Mouse (Mus musculus) liver, embryonic 11.5 days (tissue): Measurements from ENCODE around the gene Vwf. TPM values are rescaled to one million over a fixed set of nuclear protein-coding genes. Genes with fewer than 3 reads are reported as not detected.

ENCODE experiments used
- ATAC-seq: fragments of 200-750 bp; cut with Nextera tagmentation; replicated peaks from 2 replicates; pipeline ENCODE4 v1.8.0; 2017; ENCODE audit warnings: moderate number of reproducible peaks, mild to moderate bottlenecking, moderate TSS enrichment, moderate library complexity; ENCODE audit not compliant: low FRiP score
- DNase-seq: peaks from one replicate; pipeline ENCODE4 v3.0.0-alpha.2; 2017; ENCODE audit warnings: low spot score
- H3K27ac ChIP-seq: fragments of 300-500 bp; sonication (generic); 2 replicates; pipeline ENCODE4 v1.5.1; 2014; ENCODE audit warnings: mild to moderate bottlenecking, low read depth, low read length, control low read depth
- H3K27me3 ChIP-seq: fragments of 300-500 bp; sonication (generic); replicated peaks from 2 replicates; pipeline ENCODE4 v1.6.1; 2014; ENCODE audit warnings: low read length, mixed read lengths; ENCODE audit not compliant: control insufficient read depth, insufficient read depth
- H3K36me3 ChIP-seq: fragments of 300-500 bp; sonication (generic); 2 replicates; pipeline ENCODE4 v1.6.1; 2014; ENCODE audit warnings: mild to moderate bottlenecking, low read length, moderate library complexity, mixed read lengths; ENCODE audit not compliant: control insufficient read depth, insufficient read depth
- H3K4me1 ChIP-seq: fragments of 300-500 bp; sonication (generic); replicated peaks from 2 replicates; pipeline ENCODE4 v1.6.1; 2014; ENCODE audit warnings: low read length, mixed read lengths; ENCODE audit not compliant: control insufficient read depth, insufficient read depth
- H3K4me2 ChIP-seq: fragments of 300-500 bp; sonication (generic); 2 replicates; pipeline ENCODE4 v1.6.1; 2014; ENCODE audit warnings: mild to moderate bottlenecking, control low read depth, moderate library complexity
- H3K4me3 ChIP-seq: fragments of 300-500 bp; sonication (generic); 2 replicates; pipeline ENCODE4 v1.5.1; 2014; ENCODE audit warnings: low read depth, low read length, control low read depth
- H3K9ac ChIP-seq: fragments of 300-500 bp; sonication (generic); 2 replicates; pipeline ENCODE4 v1.6.1; 2014; ENCODE audit warnings: low read depth, low read length, control low read depth
- H3K9me3 ChIP-seq: fragments of 300-500 bp; sonication (generic); 2 replicates; pipeline ENCODE4 v1.6.1; 2016; ENCODE audit warnings: low read length, inconsistent platforms, mixed read lengths; ENCODE audit not compliant: control insufficient read depth
- WGBS: fragments of 180-500 bp; shearing (Covaris S2); extraction: QIAGEN DNeasy Blood & Tissue Kit; methylation state at CpG from one replicate; pipeline ENCODE4 v1.1.7; 2014; 5-methylcytosine and 5-hydroxymethylcytosine counted together
- polyA plus RNA-seq: library from polyadenylated mRNA; unstranded; fragments of >200 nt; fragmentation: Nextera tagmentation; extraction: Ambion mirVana; gene quantifications from 2 replicates; pipeline ENCODE4 v1.2.1, GENCODE M21; 2014

Gene Vwf
- polyA plus RNA-seq, 1 experiment from 2014 or later = 32.4 TPM

DNA sequence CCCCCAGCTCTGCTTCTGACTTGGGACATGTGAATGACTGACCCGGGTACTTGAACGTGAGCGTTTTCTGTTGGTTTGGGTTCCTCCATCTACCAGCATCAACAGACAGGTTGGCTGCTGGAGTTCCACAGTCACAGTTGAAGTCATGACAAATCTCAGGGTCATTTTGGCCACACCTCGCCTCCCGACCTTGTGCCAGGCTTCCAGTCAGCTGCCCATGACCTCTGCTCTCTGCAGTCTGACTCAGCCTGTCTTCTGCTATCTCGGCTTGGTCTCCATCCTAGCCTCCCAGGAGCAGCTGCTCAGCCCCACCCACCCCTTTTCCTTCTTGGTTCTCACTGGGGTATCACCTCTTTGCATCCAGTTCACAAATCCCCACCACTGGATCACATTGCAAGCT is 182.9 kb downstream of the Vwf start:
- no peaks in the 10 kb centered on the region for H3K27me3 ChIP-seq

DNA sequence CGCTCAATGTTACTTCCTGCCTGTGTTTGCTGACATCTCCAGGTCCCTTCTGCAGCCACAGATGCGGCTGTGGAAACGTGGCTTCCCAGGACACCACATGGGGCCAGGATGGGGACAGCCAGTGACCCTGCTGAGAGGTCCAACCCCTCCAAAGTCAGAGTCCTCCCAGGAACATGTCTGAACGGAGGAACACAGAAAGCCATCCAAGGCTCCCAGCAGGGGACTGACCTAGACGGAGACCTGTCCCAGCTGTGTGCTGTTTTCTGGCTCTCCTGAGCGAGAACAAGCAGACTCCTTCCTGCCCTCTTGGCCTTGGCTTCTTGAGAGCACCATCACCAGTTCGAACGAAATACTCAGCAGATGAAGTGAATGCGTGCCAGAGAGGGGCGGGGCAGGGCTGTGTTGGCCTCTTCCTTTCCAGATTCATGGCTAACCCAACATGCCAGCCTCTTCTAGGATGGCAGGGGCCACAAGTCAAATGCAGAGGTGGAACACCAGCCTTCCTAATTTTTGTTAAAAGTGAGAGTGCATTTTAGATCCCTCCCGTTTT is 183.5 kb downstream of the Vwf start:
- Histone ChIP-seq H3K4me3 (no peak overlapping the region), H3K4me2 (no peak overlapping the region), H3K9ac (no peak overlapping the region), H3K36me3 (no peaks in the 10 kb centered on the region), H3K9me3 (no peaks in the 10 kb centered on the region), H3K27ac (no peak overlapping the region), H3K4me1 (no peaks in the 10 kb centered on the region), H3K27me3 (no peaks in the 10 kb centered on the region)
- ATAC-seq (no peak), DNase-seq (peak; percentile 24)
- WGBS = 73% methylated on average over 11 of the region's 11 CpGs

More for the DNA sequence above, 182.9 kb downstream of the Vwf start:
- H3K4me3 ChIP-seq = no peak overlapping the region
- no peaks in the 10 kb centered on the region for H3K9me3 ChIP-seq
- H3K27ac ChIP-seq = no peak overlapping the region
- 70% methylated on average over 6 of the region's 6 CpGs for WGBS
- H3K9ac ChIP-seq = no peak overlapping the region
- H3K4me2 ChIP-seq = no peak overlapping the region
- no peaks in the 10 kb centered on the region for H3K4me1 ChIP-seq
- no peak for DNase-seq
- no peak for ATAC-seq
- no peaks in the 10 kb centered on the region for H3K36me3 ChIP-seq

Other genes with a start within 250 kb of the Vwf start
- 30.1 and 34.7 TPM in 2 replicates for gene Ltbr, start 232.9 kb upstream of the Vwf start, polyA plus RNA-seq
- gene Scnn1a, start 226.1 kb upstream of the Vwf start, polyA plus RNA-seq = 0.55 and 0.74 TPM in 2 replicates
- gene Tnfrsf1a, start 197.4 kb upstream of the Vwf start, polyA plus RNA-seq = 37.0 and 38.0 TPM in 2 replicates
- 0.30 and 0.35 TPM in 2 replicates for gene Plekhg6, start 166.0 kb upstream of the Vwf start, polyA plus RNA-seq
- 111 and 113 TPM in 2 replicates for gene Cd9, start 52.0 kb upstream of the Vwf start, polyA plus RNA-seq
- gene Ano2, start 143.6 kb downstream of the Vwf start, polyA plus RNA-seq = 0.10 and 0.36 TPM in 2 replicates